In the genomic region with DNA sequence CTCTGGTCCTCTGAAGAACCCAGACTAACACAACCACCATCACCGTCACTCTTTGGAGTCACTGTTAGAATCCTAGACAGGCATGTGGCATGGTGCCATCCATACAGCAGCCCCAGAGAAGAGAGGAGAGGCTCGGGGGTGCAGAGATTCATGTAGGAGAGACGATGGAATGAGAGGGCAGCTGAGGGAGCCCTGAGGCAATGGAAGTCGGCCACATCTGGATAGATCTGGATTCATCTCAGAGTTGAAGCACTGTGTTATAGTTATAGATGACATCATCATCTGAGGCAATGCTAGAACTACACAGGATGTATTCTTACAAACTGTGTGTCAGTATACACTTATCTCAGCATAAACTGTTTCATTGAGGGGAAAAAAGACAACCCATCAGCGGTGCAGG, we compare ENCODE assay signal across 28 mouse cellular contexts. TPM values are rescaled to one million over a fixed set of nuclear protein-coding genes. Genes with fewer than 3 reads are reported as not detected.
A peak's percentile ranks its signal among the peaks of the same experiment; 100 is the strongest.
DNase-seq lines count a peak whose midpoint lies in the region; ATAC-seq and TF ChIP-seq lines count a peak whose summit lies in the region.
"Had no signal": no experiment of that assay in that cellular context is flagged by ENCODE, and none has a peak within 500 bp of the region (broad histone marks: within the 10 kb centered on the region; RNA-seq: fewer than 3 reads in every experiment).

No protein-coding gene starts in this region.

- no peak for TF ChIP-seq CTCF in hindbrain, postnatal 0 days (IDR thresholded peaks at IDR 0.05; ENCODE audit: low read depth)

- ATAC-seq in embryonic facial prominence, embryonic 14.5 days (ENCODE audit: low read depth) = no peak
- ATAC-seq in hindbrain, postnatal 0 days = 0 out of 2 replicates have a peak, but pooled peaks have one; percentile 24
- no peak for ATAC-seq in hindbrain, embryonic 11.5 days (ENCODE audit: low FRiP score)
- ATAC-seq in midbrain, embryonic 11.5 days (ENCODE audit: low FRiP score) = no peak
- ATAC-seq in midbrain, embryonic 15.5 days (replicated peaks) = no peak

- no peak overlapping the region for H3K27ac ChIP-seq in embryonic facial prominence, embryonic 14.5 days (replicated peaks; ENCODE audit: low read depth, low read length)
- no peak overlapping the region for H3K27ac ChIP-seq in embryonic facial prominence, embryonic 10.5 days (replicated peaks)
- no peak overlapping the region for H3K27ac ChIP-seq in hindbrain, postnatal 0 days
- no peak overlapping the region for H3K27ac ChIP-seq in hindbrain, embryonic 11.5 days (ENCODE audit: low read depth, low read length)
- H3K27ac ChIP-seq in midbrain, embryonic 11.5 days (ENCODE audit: low read depth, low read length) = no peak overlapping the region
- no peak overlapping the region for H3K27ac ChIP-seq in midbrain, embryonic 15.5 days
- H3K27ac ChIP-seq: embryonic facial prominence, embryonic 15.5 days; forebrain, embryonic 12.5 days; heart, embryonic 15.5 days; hindbrain, embryonic 10.5 days; hindbrain, embryonic 14.5 days had no signal

- no peaks in the 10 kb centered on the region for H3K27me3 ChIP-seq in embryonic facial prominence, embryonic 14.5 days (replicated peaks; ENCODE audit: control insufficient read depth, insufficient read depth, low read length)
- H3K27me3 ChIP-seq in embryonic facial prominence, embryonic 10.5 days (replicated peaks; ENCODE audit: low read depth, poor library complexity, severe bottlenecking) = no peaks in the 10 kb centered on the region
- H3K27me3 ChIP-seq in hindbrain, postnatal 0 days (ENCODE audit: insufficient read depth, low read length) = no peaks in the 10 kb centered on the region
- H3K27me3 ChIP-seq in hindbrain, embryonic 11.5 days (ENCODE audit: control insufficient read depth, insufficient read depth, low read length) = no peaks in the 10 kb centered on the region
- H3K27me3 ChIP-seq in midbrain, embryonic 11.5 days (ENCODE audit: control insufficient read depth, insufficient read depth, low read length) = no peaks in the 10 kb centered on the region
- no peaks in the 10 kb centered on the region for H3K27me3 ChIP-seq in midbrain, embryonic 15.5 days (replicated peaks)
- H3K27me3 ChIP-seq: CH12.LX; embryonic facial prominence, embryonic 15.5 days; forebrain, embryonic 12.5 days; heart, embryonic 12.5 days; heart, embryonic 15.5 days had no signal

- H3K4me2 ChIP-seq in embryonic facial prominence, embryonic 14.5 days (ENCODE audit: low read depth, low read length) = no peak overlapping the region
- no peak overlapping the region for H3K4me2 ChIP-seq in hindbrain, postnatal 0 days (ENCODE audit: low read depth, low read length)
- H3K4me2 ChIP-seq in hindbrain, embryonic 11.5 days (replicated peaks; ENCODE audit: low read depth, low read length) = no peak overlapping the region
- no peak overlapping the region for H3K4me2 ChIP-seq in midbrain, embryonic 11.5 days
- H3K4me2 ChIP-seq in midbrain, embryonic 15.5 days = no peak overlapping the region
- H3K4me2 ChIP-seq: embryonic facial prominence, embryonic 15.5 days; forebrain, embryonic 12.5 days; heart, embryonic 12.5 days; heart, embryonic 15.5 days; hindbrain, embryonic 14.5 days had no signal

- no peaks in the 10 kb centered on the region for H3K4me1 ChIP-seq in embryonic facial prominence, embryonic 14.5 days (ENCODE audit: control insufficient read depth, insufficient read depth, low read length)
- H3K4me1 ChIP-seq in embryonic facial prominence, embryonic 10.5 days = 0 out of 2 replicates have a peak, but pooled peaks cover 4% of the 10 kb centered on the region
- H3K4me1 ChIP-seq in hindbrain, postnatal 0 days (ENCODE audit: insufficient read depth, low read length) = no peaks in the 10 kb centered on the region
- H3K4me1 ChIP-seq in hindbrain, embryonic 11.5 days (replicated peaks; ENCODE audit: control insufficient read depth, insufficient read depth, low read length) = no peaks in the 10 kb centered on the region
- H3K4me1 ChIP-seq in midbrain, embryonic 11.5 days (ENCODE audit: control insufficient read depth, insufficient read depth, low read length) = no peaks in the 10 kb centered on the region; the same call in 1 of the 2 replicates
- peaks cover 8% of the 10 kb centered on the region for H3K4me1 ChIP-seq in midbrain, embryonic 15.5 days
- H3K4me1 ChIP-seq: embryonic facial prominence, embryonic 15.5 days; heart, embryonic 12.5 days; heart, embryonic 15.5 days had no signal

- 36% methylated on average over 5 of the region's 5 CpGs for WGBS in embryonic facial prominence, embryonic 14.5 days
- WGBS in embryonic facial prominence, embryonic 10.5 days = 69% methylated on average over 5 of the region's 5 CpGs
- WGBS in hindbrain, postnatal 0 days = 47% methylated on average over 5 of the region's 5 CpGs
- 73% methylated on average over 5 of the region's 5 CpGs for WGBS in hindbrain, embryonic 11.5 days
- WGBS in midbrain, embryonic 11.5 days = 84% methylated on average over 5 of the region's 5 CpGs
- 76% methylated on average over 5 of the region's 5 CpGs for WGBS in midbrain, embryonic 15.5 days

- no peaks in the 10 kb centered on the region for H3K9me3 ChIP-seq in embryonic facial prominence, embryonic 14.5 days (ENCODE audit: control insufficient read depth, low read length)
- no peaks in the 10 kb centered on the region for H3K9me3 ChIP-seq in embryonic facial prominence, embryonic 10.5 days
- no peaks in the 10 kb centered on the region for H3K9me3 ChIP-seq in hindbrain, postnatal 0 days (ENCODE audit: low read length)
- no peaks in the 10 kb centered on the region for H3K9me3 ChIP-seq in hindbrain, embryonic 11.5 days (ENCODE audit: control insufficient read depth, low read length)
- H3K9me3 ChIP-seq in midbrain, embryonic 11.5 days (ENCODE audit: control insufficient read depth, low read length) = no peaks in the 10 kb centered on the region
- no peaks in the 10 kb centered on the region for H3K9me3 ChIP-seq in midbrain, embryonic 15.5 days
- H3K9me3 ChIP-seq: embryonic facial prominence, embryonic 15.5 days; forebrain, embryonic 12.5 days; G1E; heart, embryonic 12.5 days; heart, embryonic 15.5 days; hindbrain, embryonic 10.5 days had no signal

- H3K36me3 ChIP-seq in embryonic facial prominence, embryonic 14.5 days (ENCODE audit: control insufficient read depth, insufficient read depth, low read length) = no peaks in the 10 kb centered on the region
- no peaks in the 10 kb centered on the region for H3K36me3 ChIP-seq in embryonic facial prominence, embryonic 10.5 days (replicated peaks)
- H3K36me3 ChIP-seq in hindbrain, postnatal 0 days (ENCODE audit: insufficient read depth, low read length) = no peaks in the 10 kb centered on the region
- H3K36me3 ChIP-seq in hindbrain, embryonic 11.5 days (ENCODE audit: control insufficient read depth, insufficient read depth, low read length) = no peaks in the 10 kb centered on the region
- H3K36me3 ChIP-seq in midbrain, embryonic 11.5 days (ENCODE audit: control insufficient read depth, insufficient read depth, low read length) = no peaks in the 10 kb centered on the region
- H3K36me3 ChIP-seq in midbrain, embryonic 15.5 days (replicated peaks) = no peaks in the 10 kb centered on the region
- H3K36me3 ChIP-seq: embryonic facial prominence, embryonic 15.5 days; forebrain, embryonic 12.5 days; G1E; heart, embryonic 12.5 days; heart, embryonic 15.5 days; hindbrain, embryonic 10.5 days had no signal

- no peak overlapping the region for H3K4me3 ChIP-seq in embryonic facial prominence, embryonic 14.5 days (ENCODE audit: low read depth, low read length)
- H3K4me3 ChIP-seq in embryonic facial prominence, embryonic 10.5 days = no peak overlapping the region
- H3K4me3 ChIP-seq in hindbrain, postnatal 0 days (ENCODE audit: low read length) = no peak overlapping the region
- no peak overlapping the region for H3K4me3 ChIP-seq in hindbrain, embryonic 11.5 days (ENCODE audit: low read depth, low read length)
- no peak overlapping the region for H3K4me3 ChIP-seq in midbrain, embryonic 11.5 days (ENCODE audit: low read depth, low read length)
- no peak overlapping the region for H3K4me3 ChIP-seq in midbrain, embryonic 15.5 days
- H3K4me3 ChIP-seq: embryonic facial prominence, embryonic 15.5 days; forebrain, embryonic 12.5 days; heart, embryonic 12.5 days; heart, embryonic 15.5 days; hindbrain, embryonic 10.5 days had no signal

- no peak overlapping the region for H3K9ac ChIP-seq in embryonic facial prominence, embryonic 14.5 days (ENCODE audit: low read depth, low read length)
- no peak overlapping the region for H3K9ac ChIP-seq in hindbrain, postnatal 0 days (replicated peaks; ENCODE audit: low read length)
- H3K9ac ChIP-seq in hindbrain, embryonic 11.5 days (ENCODE audit: low read depth, low read length) = no peak overlapping the region
- H3K9ac ChIP-seq in midbrain, embryonic 11.5 days (ENCODE audit: low read length) = no peak overlapping the region
- no peak overlapping the region for H3K9ac ChIP-seq in midbrain, embryonic 15.5 days
- H3K9ac ChIP-seq: embryonic facial prominence, embryonic 15.5 days; forebrain, embryonic 12.5 days; heart, embryonic 12.5 days; heart, embryonic 15.5 days; hindbrain, embryonic 14.5 days had no signal

- peak; percentile 20 for DNase-seq in embryonic facial prominence, embryonic 14.5 days (ENCODE audit: low spot score)
- DNase-seq in embryonic facial prominence, embryonic 10.5 days (ENCODE audit: low spot score) = no peak
- no peak for DNase-seq in hindbrain, postnatal 0 days (ENCODE audit: low spot score)
- DNase-seq in hindbrain, embryonic 11.5 days (ENCODE audit: low spot score) = no peak
- peak; percentile 75 for DNase-seq in midbrain, embryonic 11.5 days (ENCODE audit: low spot score, missing footprints)
- peak; percentile 25 for DNase-seq in adipocyte (ENCODE audit: low spot score)
- no peak for DNase-seq in yolk sac, embryonic 10.5 days (ENCODE audit: low spot score)
- DNase-seq: adrenal gland, adult 8-10 months; adrenal gland, postnatal 25 days; B cell, adult 2 months; cerebellum, adult 11-12 months; cerebellum, adult 8-10 months; cerebellum, postnatal 10 days; cerebellum, postnatal 36 days; embryo, embryonic 11 days; gastrocnemius, postnatal 25 days; heart, adult 18-20 months; heart, postnatal 10 days; heart, postnatal 36 days had no signal

RNA-seq across cellular contexts. Expression of gene Gpr176, which starts 54.0 kb away (rescaled TPM):
- 0.34 and 0.53 TPM in 2 replicates for polyA plus RNA-seq in embryonic facial prominence, embryonic 14.5 days (2014; fragmentation: Nextera tagmentation; extraction: Ambion mirVana)
- 0.16 and 0.17 TPM in 2 replicates for polyA plus RNA-seq in embryonic facial prominence, embryonic 10.5 days (2016; fragmentation: Nextera tagmentation; extraction: Ambion mirVana)
- 11.6 and 17.3 TPM in 2 replicates for total RNA-seq in hindbrain, postnatal 0 days (2014; rRNA removed)
- 6.7 and 8.4 TPM in 2 replicates for polyA plus RNA-seq in hindbrain, postnatal 0 days (2015; fragmentation: Nextera tagmentation; extraction: Ambion mirVana)
- polyA plus RNA-seq in hindbrain, embryonic 11.5 days (2014; fragmentation: Nextera tagmentation; extraction: Ambion mirVana) = 0.59 and 0.82 TPM in 2 replicates
- polyA plus RNA-seq in midbrain, embryonic 11.5 days (2014; fragmentation: Nextera tagmentation; extraction: Ambion mirVana) = 0.25 TPM in 2 replicates
- 6.5 and 6.8 TPM in 2 replicates for polyA plus RNA-seq in midbrain, embryonic 15.5 days (2015; fragmentation: Nextera tagmentation; extraction: Ambion mirVana)
- total RNA-seq: CH12.LX had no signal
- polyA plus RNA-seq: G1E had no signal

Comparison
In these comparisons a context has a peak if more than half of its experiments do, and no peak if none do; other contexts are left out.
1. DNase-seq: peak in embryonic facial prominence, embryonic 14.5 days (single experiment), midbrain, embryonic 11.5 days (single experiment) and adipocyte (single experiment); none in embryonic facial prominence, embryonic 10.5 days (single experiment), hindbrain, postnatal 0 days (single experiment), hindbrain, embryonic 11.5 days (single experiment) and yolk sac, embryonic 10.5 days (single experiment).